Mouse (Mus musculus): ENCODE measurements around the gene Uxs1.

Gene Uxs1

DNA sequence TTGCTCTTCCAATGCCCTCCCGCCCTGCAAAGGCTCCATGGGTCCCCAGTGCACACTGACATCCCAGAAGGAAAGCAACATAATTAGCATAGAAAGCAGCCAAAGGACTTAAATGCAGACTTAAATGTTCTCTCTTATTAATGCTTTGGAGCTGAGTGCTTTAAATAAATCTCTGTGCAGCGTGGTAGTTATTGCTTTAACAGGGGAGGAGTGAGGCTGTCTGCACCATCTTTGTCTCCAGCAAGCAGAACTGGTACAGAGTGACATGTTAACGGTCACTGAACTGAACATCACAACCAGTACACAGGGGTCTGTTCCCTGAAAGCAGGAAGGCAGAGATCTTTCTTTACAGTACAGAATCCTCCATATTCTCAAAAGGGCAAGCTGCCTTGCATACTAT lies 29.6 kb downstream of the Uxs1 start:
- no peak for DNase-seq (ENCODE audit: low spot score in 2 of 2)

DNA sequence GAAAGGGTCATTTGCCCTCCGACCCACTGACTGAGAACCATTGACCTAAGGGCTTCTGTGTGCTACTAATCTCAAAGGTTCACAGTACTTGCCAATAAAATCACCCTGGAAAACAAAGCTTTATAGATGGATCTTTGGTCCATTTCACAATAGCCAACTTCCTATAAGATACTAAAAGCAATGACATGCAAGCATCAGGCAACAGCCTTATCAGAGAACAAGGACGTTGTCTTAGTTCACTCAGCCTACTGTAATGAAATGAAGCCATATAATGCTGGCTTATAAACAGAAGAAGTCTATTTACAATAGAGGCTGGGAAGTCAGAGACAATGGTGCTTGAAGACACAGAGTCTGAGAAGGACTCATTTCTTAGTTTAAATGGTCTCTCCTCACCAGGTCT lies 37.8 kb downstream of the Uxs1 start:
- no peak for DNase-seq (ENCODE audit: low spot score in 2 of 2)

DNA sequence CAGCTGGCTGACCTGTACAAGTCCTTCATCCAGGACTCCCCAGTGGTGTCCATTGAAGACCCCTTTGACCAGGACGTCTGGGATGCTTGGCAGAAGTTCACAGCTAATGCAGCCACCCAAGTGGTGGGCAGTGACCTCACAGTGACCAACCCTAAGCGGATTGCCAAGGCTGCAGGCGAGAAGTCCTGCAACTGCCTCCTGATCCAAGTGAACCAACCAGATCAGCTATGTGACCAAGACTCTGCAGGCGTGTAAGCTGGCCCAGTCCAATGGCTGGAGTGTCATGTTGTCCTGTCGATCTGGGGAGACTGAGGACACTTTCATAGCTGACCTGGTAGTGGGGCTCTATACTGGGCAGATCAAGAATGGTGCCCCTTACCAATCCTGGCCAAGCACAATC lies 40.9 kb downstream of the Uxs1 start:
- DNase-seq (ENCODE audit: low spot score in 2 of 2): no peak

DNA sequence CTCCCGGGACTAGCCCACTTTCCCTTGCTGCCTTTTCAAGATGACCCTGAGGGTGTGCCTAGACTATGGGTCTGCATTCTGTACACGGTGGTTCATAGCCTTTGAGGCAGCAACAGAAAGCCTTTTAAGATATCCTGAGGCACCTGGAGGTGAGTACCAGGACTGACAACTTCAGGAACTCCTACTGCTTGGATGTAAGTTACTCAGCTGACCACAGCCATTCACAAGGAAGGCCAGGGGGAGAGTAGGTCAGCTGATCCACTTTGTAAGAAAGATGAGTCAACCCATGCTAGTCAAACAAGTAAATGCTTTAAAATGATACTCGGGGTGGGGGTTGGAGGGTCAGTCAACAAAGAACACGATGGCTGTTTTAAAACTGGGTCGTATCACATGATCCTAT lies 42.3 kb downstream of the Uxs1 start:
- DNase-seq (ENCODE audit: low spot score in 2 of 2): no peak

DNA sequence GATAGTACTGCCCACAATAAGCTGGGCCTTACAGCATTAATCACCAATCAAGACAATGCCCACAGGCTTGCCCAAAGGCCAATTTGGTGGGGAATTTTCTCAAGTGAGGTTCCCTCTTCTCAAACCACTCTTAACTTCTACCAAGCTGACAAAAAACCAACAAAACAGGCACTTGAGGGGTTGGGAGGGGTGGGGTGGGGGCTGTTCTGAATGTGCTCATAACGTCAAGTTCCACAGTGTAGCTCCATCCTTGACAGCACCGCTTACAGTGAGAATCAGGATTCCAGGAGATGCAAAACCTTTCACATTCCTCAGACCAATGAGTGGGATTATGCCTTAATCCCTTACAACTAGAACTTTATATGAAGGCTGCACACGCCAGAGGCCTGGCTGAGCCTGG lies 44.4 kb downstream of the Uxs1 start:
- no peak for DNase-seq (ENCODE audit: low spot score in 2 of 2)

DNA sequence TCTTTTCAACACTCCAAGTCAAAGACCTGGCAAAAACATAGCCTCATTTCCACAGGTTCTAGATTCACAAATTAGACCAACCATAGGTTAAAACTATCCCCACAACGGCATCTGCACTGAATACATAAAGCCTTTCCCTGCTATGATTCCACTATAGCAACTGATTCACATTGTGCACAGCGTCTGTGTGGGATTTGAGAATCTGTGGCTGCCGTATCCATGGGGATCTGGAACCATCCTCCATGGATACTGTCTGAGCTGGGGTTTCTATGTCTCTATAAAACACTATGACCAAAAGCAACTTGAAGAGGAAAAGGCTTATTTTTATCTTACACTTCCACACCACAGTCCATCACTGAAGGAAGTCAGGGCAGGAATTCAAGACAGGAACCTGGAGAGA lies 44.9 kb downstream of the Uxs1 start:
- DNase-seq (ENCODE audit: low spot score in 2 of 2): no peak

DNA sequence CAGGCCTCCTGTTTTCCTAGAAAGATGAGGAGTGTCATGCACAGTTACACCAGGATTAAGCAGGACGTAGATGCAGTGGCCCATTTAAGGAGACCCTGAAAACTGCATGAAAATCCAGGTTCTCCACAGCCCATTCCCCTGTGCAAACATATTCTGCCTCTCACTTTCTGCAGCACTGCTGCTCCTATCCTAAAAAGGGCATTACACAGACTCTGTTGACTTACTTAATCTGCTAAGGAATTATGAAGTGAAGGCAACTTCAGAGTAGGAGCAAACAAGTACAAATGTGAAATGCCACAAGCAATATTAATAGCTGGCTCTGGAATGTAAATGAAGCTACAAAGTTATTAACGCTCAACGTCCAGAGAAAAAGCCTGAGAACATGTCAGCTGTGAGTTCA lies 45.9 kb downstream of the Uxs1 start:
- no peak for DNase-seq (ENCODE audit: low spot score in 2 of 2)

DNA sequence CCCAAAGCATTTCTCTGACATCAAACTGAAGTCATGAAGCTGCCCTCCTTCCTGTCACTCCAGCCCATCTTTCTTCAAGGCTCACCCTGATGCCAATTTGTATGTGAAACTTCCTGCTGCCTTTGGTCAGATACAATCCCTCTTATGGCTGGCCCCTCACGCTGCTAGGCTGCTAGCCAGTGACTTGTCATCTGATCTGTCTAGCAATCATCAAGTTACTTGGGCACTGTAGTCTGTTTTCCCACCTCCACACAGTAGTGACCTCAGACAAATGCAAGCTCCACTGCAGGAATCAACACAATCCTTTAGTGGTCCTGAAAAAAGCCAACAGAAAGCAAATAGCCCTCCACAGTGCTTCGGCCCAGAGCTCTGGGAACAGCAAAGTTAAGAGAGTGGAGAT lies 46.4 kb downstream of the Uxs1 start:
- no peak for DNase-seq (ENCODE audit: low spot score in 2 of 2)

DNA sequence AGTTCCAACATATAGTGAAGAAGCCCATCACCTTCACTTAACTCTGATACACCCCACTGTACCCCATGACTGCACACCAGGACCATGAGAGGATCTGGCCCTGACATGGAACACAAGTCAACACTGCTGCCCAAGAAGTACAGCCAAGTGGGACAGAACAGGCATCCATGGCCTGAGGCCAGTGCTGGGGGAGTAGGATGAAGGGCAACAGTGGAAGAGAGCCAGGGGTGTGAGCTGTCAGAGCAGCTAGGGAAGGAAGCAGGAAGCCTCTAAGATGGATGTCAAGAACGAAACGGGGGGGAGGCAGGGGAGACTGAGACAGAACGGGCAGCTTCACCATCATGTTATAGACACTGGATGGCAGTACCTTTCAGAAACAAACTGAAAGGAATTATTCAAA lies 51.5 kb downstream of the Uxs1 start:
- DNase-seq (ENCODE audit: low spot score in 2 of 2): no peak

DNA sequence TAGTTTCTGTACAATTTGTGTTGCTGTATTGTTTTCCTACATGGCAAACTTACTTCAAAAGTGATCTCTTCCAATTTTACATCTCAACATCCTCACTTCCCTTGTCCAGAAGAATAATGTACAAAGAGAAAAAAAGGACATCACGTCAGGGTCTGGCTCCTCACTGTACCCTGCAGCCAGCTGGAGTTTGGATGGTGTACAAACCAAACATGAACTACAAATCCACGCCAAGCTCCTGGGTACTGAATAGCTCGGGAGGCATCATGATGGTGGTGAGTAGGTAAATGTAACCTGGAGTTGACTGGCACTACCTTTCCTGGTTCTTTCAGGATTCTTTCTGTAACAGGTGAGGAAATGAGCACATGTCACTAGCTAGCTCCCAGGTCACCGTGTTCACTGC lies 53.5 kb downstream of the Uxs1 start:
- no peak for DNase-seq (ENCODE audit: low spot score in 2 of 2)

DNA sequence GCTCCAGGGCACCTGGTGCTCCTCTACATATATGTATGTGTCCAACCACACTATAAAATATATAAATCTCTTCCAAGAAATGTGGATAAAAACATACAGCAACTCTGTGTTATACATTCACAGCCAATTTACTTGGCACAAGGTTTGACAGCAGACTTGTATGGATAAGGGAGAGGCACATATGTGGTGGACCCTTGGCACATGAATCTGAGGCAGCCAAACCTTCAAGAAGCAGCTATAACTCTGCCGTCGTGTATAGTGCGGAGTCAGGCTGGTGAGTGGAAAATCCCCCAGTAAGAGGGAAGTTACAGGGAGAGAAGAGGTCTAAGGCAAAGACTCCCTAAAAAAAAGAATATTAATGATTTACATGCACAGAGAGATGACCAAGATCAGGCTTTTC lies 54.9 kb downstream of the Uxs1 start:
- DNase-seq (ENCODE audit: low spot score in 2 of 2): no peak

DNA sequence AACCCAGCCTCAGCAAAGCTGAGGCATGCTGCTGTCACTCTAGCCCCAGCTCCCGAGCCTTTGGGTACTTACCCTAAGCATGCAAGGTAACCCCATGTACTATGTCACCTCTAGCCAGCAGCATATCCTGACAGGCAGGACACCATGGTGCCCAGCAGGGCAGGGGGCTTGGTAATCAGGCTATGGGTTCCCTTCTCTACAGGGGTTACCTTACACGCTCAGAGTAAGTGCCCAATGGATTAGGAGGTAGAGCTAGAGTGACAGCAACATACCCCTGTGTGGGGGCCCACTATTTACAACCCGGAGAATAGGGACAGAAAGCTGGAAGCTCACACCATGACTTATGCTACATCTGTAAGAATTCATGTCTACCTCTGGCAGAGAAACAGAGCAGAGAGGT lies 57.6 kb downstream of the Uxs1 start:
- DNase-seq (ENCODE audit: low spot score in 2 of 2): no peak

DNA sequence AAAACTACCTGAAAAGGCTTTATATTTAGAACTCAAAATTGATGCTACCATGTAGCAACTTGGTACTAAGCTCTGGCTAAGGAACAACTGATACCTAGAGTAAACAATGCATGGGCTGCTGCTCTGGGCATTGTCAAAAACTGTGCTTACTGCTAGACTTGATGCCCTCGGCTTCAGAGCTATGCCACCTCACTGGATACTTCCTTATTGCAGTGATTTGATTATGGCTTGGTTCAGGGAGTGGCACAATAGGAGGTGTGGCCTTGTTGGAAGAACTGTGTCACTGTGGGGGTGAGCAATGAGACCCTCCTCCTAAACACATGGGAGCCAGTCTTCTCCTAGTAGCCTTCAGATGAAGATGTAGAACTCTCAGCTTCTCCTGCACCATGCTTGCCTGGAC lies 58.3 kb downstream of the Uxs1 start:
- no peak for DNase-seq (ENCODE audit: low spot score in 2 of 2)

DNA sequence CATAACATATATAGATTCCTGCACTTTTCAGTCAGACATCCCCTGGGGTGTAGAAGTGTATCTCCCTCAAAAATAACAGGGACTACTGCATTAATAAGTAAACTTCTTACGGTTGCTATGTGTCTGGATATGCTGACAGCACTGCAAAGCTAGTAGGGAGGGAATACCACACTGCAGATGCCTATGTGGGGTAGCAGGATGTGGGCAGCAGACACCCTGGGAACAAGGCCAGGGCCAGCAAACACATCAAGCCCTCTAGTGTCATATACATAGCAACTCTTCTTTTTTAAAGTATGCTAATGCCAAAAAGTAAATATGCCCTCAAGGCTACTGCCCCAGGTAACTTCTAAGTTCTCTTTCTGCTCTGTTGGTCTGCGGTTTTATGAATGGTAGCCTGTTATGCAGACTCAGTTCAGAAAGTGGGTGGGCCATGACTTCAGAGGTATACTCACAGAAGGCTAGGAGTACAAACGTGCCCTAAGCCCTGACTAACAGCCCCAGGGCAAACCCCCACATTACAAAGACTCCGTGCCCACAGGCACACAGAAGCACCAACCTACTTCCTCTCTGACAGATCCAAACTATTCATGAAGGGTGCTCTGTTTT lies 59.1 kb downstream of the Uxs1 start:
- DNase-seq (ENCODE audit: low spot score in 2 of 2): no peak

DNA sequence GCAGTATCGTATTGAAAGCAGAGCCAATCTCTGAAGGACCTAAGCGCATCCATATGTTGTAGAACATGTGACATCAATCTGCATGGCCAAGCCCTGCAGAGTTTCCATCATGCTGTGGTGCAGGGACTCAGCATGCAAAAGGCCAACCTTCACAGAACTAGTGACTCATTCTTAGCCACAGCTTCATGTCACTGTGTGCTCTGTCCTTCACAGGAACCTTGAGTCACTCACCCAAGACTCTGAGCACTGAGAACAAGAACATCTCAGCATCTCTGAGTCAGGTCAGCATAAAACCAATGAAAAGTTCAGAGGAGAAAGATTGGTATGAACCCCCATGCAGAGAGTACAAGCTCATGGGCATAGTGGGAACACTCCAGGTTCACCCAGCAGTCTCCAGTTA lies 61.3 kb downstream of the Uxs1 start:
- DNase-seq (ENCODE audit: low spot score in 2 of 2): no peak

DNA sequence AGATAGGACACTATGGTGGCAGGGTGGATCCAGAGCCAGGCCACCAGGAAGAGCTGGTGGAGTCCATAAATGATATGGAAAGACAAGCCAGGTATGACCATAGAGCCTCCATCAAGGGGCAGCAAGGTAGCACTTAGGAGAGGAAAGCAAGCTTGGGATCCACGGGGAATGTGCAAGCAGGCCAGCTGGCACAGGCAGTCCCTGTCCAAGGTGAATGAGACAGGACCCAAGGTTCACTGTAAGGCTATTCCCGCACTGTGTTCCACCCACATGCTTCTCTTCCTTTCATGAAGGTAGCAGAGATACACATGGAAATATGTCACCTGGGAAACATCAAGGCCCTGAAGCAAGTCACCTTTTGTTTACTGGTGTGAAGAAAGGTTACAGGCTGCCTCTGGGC lies 63.1 kb downstream of the Uxs1 start:
- DNase-seq (ENCODE audit: low spot score in 2 of 2): no peak

DNA sequence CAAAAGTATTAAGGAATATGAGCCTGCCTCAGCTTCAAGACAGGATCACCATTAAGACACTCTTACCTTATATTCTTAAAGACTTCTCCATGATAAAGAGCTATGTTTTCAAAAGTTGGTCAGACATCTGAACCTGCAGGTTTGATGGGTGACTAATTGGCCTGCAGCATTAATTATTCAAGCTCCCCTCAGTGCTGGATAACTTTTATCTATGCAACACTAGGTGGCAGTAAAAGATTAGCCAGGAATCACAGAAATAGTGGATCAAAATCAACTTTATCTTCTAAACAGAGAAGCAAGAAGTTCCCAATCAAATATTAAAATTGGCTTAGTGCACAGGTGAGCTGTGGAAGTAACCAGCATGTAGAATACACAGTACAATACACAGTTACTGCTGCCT lies 67.5 kb downstream of the Uxs1 start:
- no peak for DNase-seq (ENCODE audit: low spot score in 2 of 2)

DNA sequence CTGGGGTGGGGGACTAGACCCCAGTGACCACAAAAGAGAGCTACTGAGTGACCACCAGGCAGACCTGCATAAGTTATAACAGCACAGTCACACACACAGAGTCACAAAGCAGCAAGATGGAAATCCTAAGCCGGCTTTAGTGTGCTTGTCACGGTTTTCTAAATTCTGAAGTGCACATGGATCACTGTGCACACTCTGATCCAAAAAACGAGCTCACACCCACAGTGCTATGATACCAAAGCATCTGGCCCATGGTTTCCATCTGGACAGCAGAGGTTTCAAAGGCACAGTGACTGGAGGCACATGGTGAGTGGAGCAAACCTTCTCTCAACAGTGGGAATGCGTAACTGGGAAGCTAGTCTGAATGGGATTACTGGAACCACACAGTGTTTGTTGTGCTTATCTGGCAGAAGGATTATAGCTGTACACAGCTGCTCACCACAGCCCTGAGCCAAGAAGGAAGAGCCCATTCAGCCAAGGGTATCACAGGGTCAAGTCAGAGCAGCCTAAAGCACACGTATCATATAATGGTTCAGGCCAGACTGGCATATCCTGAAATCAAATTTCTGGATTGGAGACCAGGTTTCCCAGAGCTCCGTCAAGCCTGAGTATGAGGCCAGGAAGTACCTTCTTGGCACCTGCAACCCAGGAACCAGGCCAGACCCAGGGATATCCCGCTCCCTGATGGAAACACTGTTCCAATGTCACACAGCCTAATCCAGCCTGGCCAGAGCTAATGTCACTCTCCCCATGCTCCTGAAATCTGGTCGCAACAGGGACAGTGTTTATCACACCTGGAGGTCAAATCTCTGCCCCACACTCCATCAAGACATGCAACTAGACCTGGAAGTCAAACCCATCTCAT lies 72.9 kb downstream of the Uxs1 start:
- no peak for DNase-seq (ENCODE audit: low spot score in 2 of 2)

DNA sequence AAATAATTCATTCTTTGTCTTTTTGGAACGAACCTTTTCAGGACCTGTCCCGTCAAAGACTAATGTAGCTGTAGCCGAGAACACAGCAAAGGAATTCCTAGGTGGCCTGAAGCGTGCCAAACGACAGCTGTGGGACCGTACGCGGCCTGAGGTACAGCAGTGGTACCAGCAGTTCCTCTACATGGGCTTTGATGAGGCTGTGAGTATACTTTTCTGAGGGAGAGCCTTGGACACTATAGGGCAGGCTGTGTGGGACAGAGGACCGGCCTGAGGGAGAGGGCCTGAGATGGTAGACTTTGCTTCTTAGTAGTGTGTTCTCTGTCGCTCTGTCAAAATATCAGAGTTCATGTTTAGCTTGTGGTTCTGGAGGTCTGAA lies 89.1 kb downstream of the Uxs1 start:
- DNase-seq (ENCODE audit: low spot score in 2 of 2): no peak

DNA sequence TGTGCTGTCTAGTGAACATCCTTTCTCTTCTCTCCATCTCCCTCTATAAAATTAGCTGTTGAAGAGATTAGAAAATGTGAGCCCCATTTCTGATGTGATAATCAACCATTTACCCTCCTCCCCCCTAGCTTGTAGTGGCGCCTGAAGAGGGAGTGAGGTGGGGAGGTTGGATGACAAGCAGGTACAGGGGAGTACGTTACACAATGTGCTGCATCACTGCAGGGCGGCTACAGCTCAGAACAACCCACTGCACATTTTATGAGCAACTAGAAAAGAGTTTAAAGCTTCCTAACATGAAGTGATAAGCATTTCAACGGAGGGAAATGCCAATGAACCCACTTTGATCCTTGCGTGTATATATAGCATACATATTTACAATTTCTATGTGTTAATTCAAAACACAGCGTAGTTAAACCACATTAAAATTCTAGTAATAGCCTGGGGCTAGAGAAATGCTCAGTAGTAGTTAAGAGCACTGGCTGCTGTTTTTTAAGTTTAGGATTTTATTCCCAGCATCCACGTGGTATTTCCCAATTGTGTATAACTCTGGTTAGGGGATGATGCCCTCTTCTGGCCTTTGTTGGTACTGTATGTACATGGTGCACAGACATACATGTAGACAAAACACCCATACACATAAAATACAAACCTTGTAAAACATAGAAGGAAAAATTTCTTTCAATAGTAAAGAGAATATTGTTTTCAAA lies 89.6 kb downstream of the Uxs1 start:
- DNase-seq (ENCODE audit: low spot score in 2 of 2): peak in 1 of 2 experiments; percentile 39

DNA sequence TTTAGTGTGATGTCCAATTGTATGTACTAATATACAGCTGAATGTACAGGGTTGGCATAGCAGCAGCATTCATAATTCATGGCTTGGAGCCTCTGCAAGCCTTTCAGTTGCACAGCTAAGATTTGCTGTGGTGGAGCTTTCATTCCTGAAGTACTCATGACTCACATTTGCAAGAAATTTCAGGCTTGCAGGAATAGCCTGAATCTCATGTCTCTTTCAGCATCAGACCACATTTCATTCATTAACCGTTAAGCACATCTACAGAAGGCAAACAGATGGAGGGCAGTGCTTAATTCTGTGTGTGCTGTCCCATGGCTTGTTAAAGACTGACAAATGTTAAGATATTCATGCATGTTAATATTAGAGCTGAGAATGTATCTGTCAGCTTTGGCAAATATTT lies 94.9 kb downstream of the Uxs1 start:
- DNase-seq (ENCODE audit: low spot score in 2 of 2): no peak

DNA sequence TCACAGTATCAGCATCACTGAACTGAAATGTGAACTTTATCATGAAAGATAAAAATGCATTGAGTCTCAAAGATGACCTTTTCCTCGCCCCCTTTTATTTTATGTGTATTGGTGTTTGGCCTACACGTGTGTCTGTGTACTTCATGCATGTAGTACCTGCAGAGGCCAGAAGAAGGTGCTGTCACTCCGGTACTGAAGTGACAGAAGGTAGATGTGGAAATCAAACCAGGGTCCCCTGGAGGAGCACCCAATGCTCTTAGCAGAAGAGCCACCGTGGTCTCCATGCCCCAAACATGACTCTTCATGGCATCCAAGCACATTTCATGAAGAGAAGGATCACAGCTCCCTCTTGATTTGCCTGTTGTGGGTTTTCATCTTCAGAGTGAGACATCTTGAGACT lies 95.5 kb downstream of the Uxs1 start:
- DNase-seq (ENCODE audit: low spot score in 2 of 2): no peak

DNA sequence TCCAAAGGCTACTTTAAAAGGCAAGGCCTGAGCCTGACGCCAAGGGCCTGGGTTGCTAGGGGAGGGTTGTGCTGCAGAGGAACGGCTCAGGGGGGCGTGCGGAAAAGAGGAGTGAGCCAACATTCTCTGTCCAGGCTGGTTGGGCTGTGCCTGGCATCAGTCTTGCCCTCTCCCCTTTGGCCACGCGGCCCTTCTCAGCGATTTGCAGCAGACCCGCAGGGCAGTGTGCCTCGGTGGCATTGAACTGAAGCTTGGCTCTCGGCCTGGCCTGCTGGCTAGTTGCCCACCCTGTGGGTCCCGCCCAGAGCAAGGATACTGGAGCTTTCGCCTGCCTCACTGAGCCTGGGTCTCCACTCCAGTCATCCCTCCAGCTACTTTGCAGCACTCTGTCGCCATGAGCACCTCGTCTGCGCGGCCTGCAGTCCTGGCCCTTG lies 97.1 kb downstream of the Uxs1 start, which contains the start of gene 1500015O10Rik:
Gene 1500015O10Rik (plus strand): TSS at position 112 of the 434 bp plus-strand sequence.
- DNase-seq (ENCODE audit: low spot score in 2 of 2): peak in 1 of 2 experiments; percentile 36
